8 mouse cellular contexts compared by ENCODE assay signal in genomic region chr4:118409142-118409900, GRCm38 (mm10). TPM values are rescaled to one million over a fixed set of nuclear protein-coding genes. Genes with fewer than 3 reads are reported as not detected.
DNase-seq lines count a peak whose midpoint lies in the region; ATAC-seq lines count a peak whose summit lies in the region.

TSS of gene Szt2 (minus strand) at chr4:118409273.
TSS of gene Med8 (plus strand) at chr4:118409337.

- ATAC-seq in inflammation-experienced regulatory T-cells, adult 6 months: peak; percentile 99
- peak; percentile 98 for ATAC-seq in megakaryocyte-erythroid progenitor cell, adult 5-6 weeks (replicated peaks; ENCODE audit: low FRiP score, low TSS enrichment, poor library complexity, severe bottlenecking)

- peak; percentile 95 for DNase-seq in adipocyte (ENCODE audit: low spot score)
- peak; percentile 98 for DNase-seq in embryo, embryonic 10 days (ENCODE audit: low spot score)
- peak; percentile 88 for DNase-seq in gastrocnemius, postnatal 14 days
- DNase-seq in left cerebral cortex, postnatal 10 days (ENCODE audit: extremely low spot score in 1 of 2, low spot score in 2 of 2): peak; percentile 90 to 93
- peak; percentile 90 for DNase-seq in right cerebral cortex, postnatal 25 days
- DNase-seq in urinary bladder, postnatal 4 days (ENCODE audit: low spot score in 2 of 2): peak; percentile 85 to 88

- intact Hi-C loops in gastrocnemius, postnatal 14 days (cut with DNase I; ENCODE audit: low total_unique reads): no loop called here
- intact Hi-C loops in left cerebral cortex, postnatal 10 days (cut with DNase I): no loop called here

RNA-seq across cellular contexts. Expression of gene Szt2, which starts in this region (rescaled TPM):
- 1 to 10 TPM; 5.6 to 7.1 TPM for total RNA-seq in gastrocnemius, postnatal 14 days (2021)
- 10 to 100 TPM in 2 of 3 experiments, 1 to 10 TPM in 1; 9.1 to 20.5 (median 11.9) TPM for polyA plus RNA-seq in inflammation-experienced regulatory T-cells, adult 6 months (2017; shearing (Covaris generic))
- total RNA-seq in left cerebral cortex, postnatal 10 days (2021): 10 to 100 TPM; 36.1 to 36.6 TPM
- total RNA-seq in megakaryocyte-erythroid progenitor cell, adult 5-6 weeks (2014; fragmentation: Nextera tagmentation): 26.4 and 29.1 TPM in 2 replicates
- 4.3 and 17.6 TPM in 2 replicates for total RNA-seq in megakaryocyte-erythroid progenitor cell, adult 5-6 weeks (2017)

RNA-seq across cellular contexts. Expression of gene Med8, which starts in this region (rescaled TPM):
- 10 to 100 TPM; 37.6 to 38.3 TPM for total RNA-seq in gastrocnemius, postnatal 14 days (2021)
- polyA plus RNA-seq in inflammation-experienced regulatory T-cells, adult 6 months (2017; shearing (Covaris generic)): 100 to 1,000 TPM; 121 to 123 (median 123) TPM
- total RNA-seq in left cerebral cortex, postnatal 10 days (2021): 10 to 100 TPM; 67.9 to 72.2 TPM
- total RNA-seq in megakaryocyte-erythroid progenitor cell, adult 5-6 weeks (2014; fragmentation: Nextera tagmentation): 91.0 and 111 TPM in 2 replicates
- 70.2 and 96.7 TPM in 2 replicates for total RNA-seq in megakaryocyte-erythroid progenitor cell, adult 5-6 weeks (2017)

Comparison
In these comparisons a context has a peak if more than half of its experiments do, and no peak if none do; other contexts are left out.
1. Peak in every context shown above with its lines: DNase-seq and ATAC-seq.